Mouse (Mus musculus): ENCODE measurements around the gene Hexdc.

The Hexdc gene

DNA sequence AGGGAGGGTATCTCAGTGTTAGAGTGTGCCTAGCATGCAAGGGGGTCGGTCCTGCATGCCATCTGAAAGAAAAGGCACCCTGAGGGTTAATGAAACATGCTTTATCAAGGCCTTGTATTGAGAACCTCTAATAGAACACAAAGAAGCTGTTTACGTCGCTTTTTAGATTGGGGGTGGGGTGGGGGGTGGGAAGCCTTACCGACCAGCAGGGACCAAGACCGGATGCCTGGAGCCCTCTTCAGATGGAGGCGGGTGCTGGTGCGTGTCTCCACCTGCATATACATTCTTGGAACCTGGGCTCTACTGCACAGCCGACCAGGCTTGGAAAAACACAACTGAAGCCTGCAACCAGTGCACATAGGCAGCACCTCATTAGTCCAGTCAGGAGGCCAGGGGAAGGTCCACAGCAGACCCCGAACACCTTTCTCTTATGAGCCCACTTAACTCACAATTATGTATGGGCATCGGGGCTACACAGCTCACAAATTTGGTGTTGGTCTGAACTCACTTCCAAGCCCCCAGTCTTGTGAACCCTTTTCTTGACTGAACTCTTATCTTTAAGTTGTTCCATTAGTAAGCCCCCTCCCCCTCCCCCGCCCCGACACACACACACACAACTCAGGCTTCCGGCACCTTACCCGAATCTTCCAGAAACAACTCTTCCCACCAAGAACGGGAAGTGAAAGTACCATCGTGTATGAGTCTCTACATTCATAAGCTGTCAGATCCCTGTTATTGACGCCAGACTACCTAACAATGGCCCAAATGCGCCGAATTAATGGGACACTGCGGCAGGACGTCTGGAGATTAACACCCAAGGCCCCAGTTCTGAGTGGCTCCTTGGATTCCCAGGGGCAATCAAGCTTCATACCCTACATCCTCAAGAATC is 24.1 kb downstream of the Hexdc start:
- in situ Hi-C loops (cut with MboI) = no loop called here

DNA sequence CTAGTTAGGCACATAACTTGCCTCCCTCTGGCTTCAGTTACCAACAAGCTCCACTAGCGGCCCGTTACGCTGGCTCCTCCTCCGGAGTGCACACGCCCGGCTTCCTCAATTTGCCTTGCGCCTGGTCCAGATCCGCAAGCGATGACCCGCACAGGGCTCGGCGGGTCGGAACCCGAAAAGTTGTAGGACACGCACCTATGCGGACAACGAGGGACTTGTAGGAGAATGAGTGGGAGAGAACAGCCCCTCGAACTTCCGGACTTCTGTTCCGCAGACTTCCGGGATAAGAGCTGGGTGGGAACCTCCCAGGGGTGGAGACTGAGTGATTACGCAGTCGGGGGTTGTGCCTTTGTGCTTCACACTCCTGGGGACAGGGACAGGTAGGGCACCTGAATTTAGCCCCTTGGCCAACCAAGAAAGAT is 24.8 kb downstream of the Hexdc start, which contains the start of gene Cybc1:
Gene Cybc1 (minus strand): TSS at position 305 of the 422 bp plus-strand sequence.
- in situ Hi-C loops (cut with MboI) = no loop called here

DNA sequence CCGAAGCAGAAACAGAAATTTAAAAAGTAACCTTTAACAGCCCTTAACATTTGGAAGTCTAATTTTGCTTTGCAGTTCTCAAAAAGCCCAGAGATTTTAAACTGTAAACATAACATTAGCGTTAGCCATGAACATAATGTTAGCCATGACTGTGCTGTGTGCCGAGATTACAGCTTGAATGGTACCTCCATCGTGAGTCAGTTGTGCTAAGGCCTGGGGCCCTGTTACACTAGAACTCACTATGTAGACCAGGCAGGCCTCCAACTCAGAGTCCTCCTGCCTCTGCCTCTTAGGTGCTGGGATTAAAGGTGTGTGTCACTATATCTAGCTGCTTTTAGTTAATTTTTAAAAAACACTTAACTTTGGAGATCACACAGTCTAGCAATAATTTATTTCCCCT is 27.0 kb downstream of the Hexdc start:
- in situ Hi-C loops (cut with MboI) = no loop called here

DNA sequence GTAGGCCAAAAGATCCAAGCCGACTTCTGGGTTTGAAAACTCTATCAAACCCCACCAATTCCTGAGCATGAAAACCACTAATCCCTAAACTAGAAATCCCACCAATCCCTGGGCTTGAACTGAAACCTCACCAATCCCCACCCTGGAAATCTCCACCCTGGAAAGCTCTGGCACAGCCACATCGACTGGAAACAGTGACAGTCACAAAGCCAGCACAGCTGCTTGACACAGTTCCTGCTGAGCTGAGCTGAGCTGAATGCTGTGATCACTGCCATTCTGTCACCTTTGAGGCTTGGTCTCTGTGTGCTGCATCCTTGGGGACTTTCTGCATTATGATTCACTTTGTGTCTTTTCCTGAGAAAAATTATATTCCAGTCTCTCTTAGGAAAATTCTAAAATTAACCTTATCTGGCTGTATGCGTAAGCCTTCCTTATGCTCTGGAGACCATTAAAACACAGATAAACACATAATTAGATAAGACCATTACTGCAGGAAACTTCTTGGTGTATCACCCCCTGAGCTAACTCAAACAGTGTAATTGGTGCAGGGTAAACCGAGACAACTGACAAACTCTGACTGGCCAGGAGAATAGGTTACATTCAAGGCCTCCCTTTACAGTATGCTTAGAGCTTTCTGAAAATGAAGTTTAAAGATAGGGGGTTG is 27.5 kb downstream of the Hexdc start:
- in situ Hi-C loops (cut with MboI) = no loop called here

DNA sequence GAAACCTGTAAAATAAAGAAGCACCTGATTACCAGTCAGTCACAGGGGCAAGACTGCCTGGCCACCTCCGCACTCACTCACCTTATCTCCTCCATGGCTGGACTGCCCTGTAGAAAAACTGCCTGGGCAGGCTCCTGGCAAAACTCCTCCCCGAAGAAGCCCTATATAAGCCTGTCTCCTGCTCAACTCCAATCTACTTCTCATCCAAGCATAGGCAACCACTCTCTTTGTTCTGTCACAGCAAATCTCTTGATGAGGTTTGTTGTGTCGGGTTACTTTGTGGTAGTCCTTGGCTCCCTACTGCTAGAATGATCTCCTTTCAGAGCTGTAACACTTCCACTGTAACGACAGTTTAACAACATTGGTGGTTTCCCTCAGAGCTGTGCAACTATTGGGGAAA is 28.5 kb downstream of the Hexdc start:
- in situ Hi-C loops (cut with MboI) = no loop called here

DNA sequence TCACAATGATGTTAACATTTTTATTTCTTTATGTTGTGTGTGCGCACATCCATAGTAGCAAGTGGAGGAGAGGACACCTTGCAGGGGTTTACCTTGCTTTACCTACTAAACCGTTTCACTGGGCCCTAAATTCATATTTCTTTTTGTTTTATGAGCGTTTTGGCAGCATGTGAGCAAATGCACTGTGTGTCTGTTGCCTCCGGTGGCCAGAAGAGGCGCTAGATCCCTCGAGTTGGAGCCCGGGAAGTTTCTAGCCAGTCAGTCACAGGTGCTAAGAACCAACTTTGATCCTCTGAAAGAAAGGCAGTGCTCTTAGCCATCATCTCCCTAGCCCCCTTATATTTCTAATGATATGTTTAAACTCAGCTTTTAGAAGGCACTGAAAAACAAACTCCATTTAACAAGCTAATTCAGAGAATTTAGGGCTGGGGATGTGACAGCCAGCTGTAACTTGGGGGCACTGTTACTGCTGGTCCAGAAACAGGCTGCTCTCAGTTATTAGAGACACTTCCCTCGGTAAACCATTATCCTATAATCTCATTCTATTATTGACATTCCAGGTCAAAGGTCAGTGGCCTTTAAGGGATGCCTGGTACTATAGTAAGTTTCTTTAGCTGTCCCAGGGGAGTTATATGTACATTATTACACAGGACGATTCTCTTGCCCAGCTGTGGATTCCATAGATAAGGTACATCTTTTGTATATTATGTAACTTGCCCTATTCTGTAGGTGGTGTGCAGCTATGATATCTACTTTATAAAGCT is 31.4 kb downstream of the Hexdc start:
- in situ Hi-C loops (cut with MboI) = no loop called here

DNA sequence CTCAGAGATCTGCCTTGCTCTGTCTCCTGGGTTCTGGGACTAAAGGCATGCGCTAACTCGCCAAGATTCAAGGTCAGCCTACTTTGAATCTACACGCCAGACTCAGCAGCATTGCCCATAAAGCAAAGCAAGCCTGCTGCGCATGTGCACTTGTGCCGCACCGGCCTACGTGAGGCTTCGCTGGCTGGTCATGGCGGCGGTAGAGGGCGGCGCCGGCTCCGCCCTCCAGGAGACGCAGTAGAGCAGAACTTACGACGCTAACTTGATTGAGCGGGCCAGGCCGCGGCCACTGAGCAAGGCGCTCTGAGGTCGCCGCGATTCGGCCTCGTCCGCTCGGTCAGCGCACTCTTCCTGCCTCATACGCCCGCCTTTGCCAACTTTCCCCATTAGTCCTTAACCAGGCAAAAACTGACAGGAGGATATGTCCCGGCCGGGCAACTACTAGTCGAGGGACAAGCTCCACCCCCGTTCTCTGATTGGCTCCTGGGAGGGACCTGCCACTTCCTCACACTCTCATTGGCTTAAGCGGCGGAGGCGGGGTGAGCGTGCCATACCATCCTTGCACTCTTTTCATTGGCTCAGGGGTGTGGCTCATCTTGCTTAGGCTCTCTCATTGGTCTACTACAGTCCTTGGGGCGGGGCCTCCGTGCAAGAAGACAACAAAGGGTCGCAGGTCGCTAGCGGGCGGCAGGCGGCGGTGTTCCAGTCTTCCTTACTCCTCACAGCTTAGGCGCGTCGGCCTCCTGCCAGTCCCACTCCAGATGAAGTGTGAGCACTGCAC is 32.5 kb downstream of the Hexdc start, which contains the start of gene Narf:
Gene Narf (plus strand): TSS at position 690 of the 781 bp plus-strand sequence.
- in situ Hi-C loops (cut with MboI) = no loop called here

DNA sequence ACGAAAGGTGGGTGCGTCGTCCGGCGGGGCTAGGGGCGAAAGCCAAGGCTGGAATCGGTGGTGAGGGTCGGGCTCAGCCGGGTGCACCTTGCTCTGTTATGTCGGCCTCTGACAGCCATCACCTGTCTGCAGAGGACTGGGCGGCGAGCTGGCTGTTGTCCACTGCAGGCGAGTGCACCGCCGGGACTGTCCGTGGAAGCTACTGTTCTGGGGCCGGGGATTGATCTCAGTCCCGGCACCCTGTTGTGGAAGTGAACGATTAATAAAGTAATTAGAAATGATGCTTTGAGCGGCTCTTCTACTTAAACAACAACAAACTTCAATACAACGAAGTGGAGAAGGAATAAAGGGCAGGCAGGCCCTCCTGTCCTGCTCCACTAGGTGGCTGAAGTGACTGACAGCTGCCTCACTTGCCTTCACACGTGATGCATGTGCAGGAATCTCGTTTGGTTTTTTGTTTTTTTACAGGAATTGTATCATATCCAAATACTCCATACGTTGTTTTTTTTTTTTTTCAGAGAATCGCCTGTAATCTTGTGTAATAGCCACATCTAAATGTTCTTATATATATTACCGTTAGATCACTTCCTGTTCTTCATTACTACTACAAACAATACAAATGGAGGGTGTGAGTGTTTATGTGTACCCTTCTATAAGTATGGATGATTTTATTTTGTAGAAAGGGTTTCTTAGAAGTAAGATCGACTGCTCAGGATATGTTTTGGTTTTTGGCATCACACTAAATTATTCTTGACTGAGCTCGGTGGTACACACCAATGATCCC is 33.3 kb downstream of the Hexdc start:
- in situ Hi-C loops (cut with MboI) = no loop called here

DNA sequence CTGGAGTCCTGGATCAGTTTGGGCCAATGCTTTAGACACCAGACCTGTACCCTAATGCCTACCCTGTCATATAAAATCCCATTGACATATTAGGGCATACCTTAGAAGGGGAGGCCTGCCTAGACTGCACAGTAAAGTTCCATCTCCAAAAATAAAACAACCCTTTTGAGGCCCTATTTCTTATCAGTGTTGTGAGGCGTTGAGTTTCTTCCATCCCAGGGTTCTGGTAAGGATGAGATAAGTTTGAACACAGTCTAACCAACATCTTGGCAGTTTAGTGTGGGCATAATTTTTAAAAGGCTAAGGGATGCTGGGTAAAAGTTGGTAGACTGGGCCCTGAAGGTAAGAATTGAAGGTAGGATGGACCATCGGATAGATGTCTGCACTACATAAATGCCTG is 35.4 kb downstream of the Hexdc start:
- in situ Hi-C loops (cut with MboI) = no loop called here

DNA sequence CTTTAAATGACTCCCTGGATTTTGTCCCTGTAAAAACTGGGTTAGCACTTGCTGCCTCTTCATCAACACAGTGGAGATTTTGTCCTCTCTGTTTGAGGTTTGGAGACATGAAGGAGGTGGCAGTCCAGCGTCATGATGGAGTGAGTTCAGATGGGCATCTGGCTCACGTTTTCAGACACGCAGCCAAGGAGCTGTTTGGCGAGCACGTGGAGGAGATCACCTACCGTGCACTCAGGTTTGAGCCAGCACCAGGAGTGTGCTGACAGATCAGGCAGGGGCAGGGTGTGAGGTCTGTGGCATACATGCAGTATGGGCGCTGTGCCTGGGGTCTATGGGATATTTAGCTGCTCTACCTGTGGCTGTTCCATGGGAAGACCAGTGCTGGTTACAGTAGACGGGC is 46.0 kb downstream of the Hexdc start:
- in situ Hi-C loops (cut with MboI) = no loop called here

DNA sequence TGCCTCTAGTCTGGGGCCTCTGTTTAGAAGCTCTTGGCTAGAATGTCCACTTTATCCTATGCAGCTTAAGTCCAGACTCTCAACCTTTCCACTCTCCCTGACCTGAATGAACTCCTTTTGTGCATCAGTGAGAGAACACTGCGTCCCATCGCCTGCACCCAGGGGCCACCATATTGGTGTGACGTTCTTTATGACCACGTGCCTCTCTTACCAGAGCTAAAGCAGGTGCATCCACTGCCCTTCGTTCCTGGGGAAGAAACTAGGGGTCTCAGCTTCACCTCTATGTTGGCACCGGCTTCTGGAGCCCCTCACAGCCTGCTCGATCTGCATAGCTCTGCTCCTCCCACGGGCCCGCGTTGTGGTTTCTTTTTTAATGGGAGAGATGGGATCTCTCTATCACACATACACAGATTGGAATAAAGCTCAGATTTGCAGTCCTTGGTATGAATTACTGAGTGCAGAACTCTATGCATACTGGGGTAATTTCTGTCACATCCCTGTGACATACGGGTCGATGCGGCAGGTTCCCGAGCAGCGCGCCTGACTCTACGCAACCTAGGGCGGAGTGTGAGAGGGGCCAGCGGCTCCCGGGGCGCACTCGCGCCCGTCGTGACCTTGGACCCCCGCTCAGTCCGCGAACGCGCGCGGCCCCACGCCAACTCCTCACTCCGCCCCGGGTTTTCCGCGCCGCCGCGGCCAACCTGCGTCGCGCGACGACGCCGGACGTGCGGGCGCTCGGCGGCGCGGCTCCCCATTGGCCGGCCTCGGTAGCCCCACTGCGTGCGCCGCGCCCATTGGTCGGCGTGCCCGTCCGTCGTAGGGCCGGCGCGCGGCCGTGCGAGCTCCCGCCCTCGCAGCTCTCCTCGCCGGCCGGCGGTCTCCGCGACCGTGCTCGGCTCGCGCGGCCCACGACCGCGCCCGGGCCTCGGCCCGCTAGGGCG is 55.2 kb downstream of the Hexdc start, which contains the start of gene Foxk2:
Gene Foxk2 (plus strand): TSS at position 831 of the 941 bp plus-strand sequence.
- in situ Hi-C loops (cut with MboI) = no loop called here

DNA sequence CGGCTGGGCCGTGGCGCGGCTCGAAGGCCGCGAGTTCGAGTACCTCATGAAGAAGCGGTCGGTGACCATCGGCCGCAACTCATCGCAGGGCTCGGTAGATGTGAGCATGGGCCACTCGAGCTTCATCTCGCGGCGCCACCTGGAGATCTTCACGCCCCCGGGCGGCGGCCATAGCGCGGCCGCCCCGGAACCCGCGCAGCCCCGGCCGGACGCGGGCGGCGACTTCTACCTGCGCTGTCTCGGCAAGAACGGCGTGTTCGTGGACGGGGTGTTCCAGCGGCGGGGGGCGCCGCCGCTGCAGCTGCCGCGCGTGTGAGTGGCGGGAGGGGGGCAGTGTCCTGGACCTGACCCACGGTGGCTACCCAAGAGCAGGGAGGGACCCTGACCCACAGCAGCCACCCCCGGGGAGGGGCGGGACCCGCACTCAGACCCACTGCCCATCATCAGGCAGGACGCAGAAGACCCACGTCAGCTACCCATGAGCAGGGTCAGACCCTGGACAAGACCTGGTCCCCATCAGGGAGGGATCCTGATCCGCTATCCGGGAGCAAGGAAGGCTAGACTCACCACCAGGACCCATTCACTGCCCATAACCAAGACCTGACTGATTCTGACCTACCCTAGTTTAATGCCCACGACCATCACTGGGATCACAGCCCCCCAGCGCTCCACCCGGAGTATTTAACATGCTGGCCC is 56.1 kb downstream of the Hexdc start:
- in situ Hi-C loops (cut with MboI) = no loop called here

DNA sequence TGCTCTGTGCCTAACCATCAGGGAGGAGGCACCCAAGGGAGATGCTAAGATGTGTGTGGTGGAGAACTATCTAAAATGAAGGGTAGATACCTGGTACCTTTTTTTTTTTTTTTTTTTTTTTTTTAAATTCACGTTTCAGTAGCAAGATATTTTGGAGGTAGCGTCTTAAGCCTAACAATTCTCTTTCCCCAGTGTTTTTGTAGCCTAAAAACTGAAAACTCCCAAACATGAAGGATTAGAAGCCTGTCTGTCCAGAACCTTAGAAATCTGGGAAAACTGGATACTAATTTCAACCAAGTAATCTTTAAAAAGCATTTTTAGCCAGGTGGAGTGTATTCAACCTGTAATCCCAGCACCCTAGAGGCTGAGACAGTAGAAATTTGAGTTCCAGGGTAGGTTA is 56.8 kb downstream of the Hexdc start:
- in situ Hi-C loops (cut with MboI) = no loop called here
